Mouse (Mus musculus) heart, adult 2 months (tissue): ENCODE measurements around the gene Gle1. TPM values are rescaled to one million over a fixed set of nuclear protein-coding genes. Genes with fewer than 3 reads are reported as not detected.
"Not testable (repeated sequence)": the region's sequence is repeated elsewhere in the genome, so short reads cannot be mapped to it uniquely, and the experiment has no call there.

Experiments
- DNase-seq, 2 experiments: peaks; one replicate each; pipeline ENCODE4 v3.0.0; 2021
- H3K27ac ChIP-seq: fragments of 200-600 bp; 2 replicates; pipeline ENCODE4 v1.8.1; 2022
- H3K27me3 ChIP-seq: fragments of 200-500 bp; 2 replicates; pipeline ENCODE4 v1.6.1; 2012; ENCODE audit warnings: mild to moderate bottlenecking, low read length, inconsistent platforms, mixed read lengths; ENCODE audit not compliant: control insufficient read depth, insufficient read depth
- H3K36me3 ChIP-seq: fragments of 200-500 bp; 2 replicates; pipeline ENCODE4 v1.6.1; 2012; ENCODE audit warnings: low read length, inconsistent platforms; ENCODE audit not compliant: control insufficient read depth, insufficient read depth
- H3K4me1 ChIP-seq: fragments of 200-500 bp; 2 replicates; pipeline ENCODE4 v1.6.1; 2011; ENCODE audit warnings: low read length; ENCODE audit not compliant: control insufficient read depth, insufficient read depth
- H3K4me3 ChIP-seq: fragments of 200-600 bp; 2 replicates; pipeline ENCODE4 v1.8.1; 2022
- H3K79me2 ChIP-seq: fragments of 200-500 bp; replicated peaks from 2 replicates; pipeline ENCODE4 v1.6.1; 2012; ENCODE audit warnings: mild to moderate bottlenecking, inconsistent platforms, low read length, moderate library complexity, mixed read lengths; ENCODE audit not compliant: control insufficient read depth, insufficient read depth
- H3K9ac ChIP-seq: fragments of 200-500 bp; 2 replicates; pipeline ENCODE4 v1.6.1; 2012; ENCODE audit warnings: low read depth, mild to moderate bottlenecking, control low read depth, inconsistent platforms, low read length, mixed read lengths
- CTCF ChIP-seq: fragments of 200-600 bp; IDR thresholded peaks from 2 replicates; pipeline ENCODE4 v1.8.1; 2022; ENCODE audit warnings: antibody characterized with exemption, mild to moderate bottlenecking, moderate library complexity
- EP300 ChIP-seq: fragments of 200-500 bp; IDR thresholded peaks from 2 replicates; pipeline ENCODE4 v1.6.1; 2011; ENCODE audit warnings: low read depth, low read length, control low read depth; ENCODE audit not compliant: insufficient read depth
- POLR2A ChIP-seq: fragments of 200-500 bp; IDR thresholded peaks from 2 replicates; pipeline ENCODE4 v1.6.1; 2011; ENCODE audit warnings: mild to moderate bottlenecking, low read depth, low read length, control low read depth; ENCODE audit not compliant: insufficient read depth
- WGBS: fragments of 180-500 bp; shearing (Covaris S2); methylation state at CpG from one replicate; pipeline ENCODE4 v1.1.7; 2018; 5-methylcytosine and 5-hydroxymethylcytosine counted together
- intact Hi-C: fragments of 180-260 bp; cut with DNase I; formaldehyde crosslinking; loops from one replicate; pipeline ENCODE4 v1.15.1; 2025
- long read RNA-seq: library from polyadenylated mRNA; stranded (forward); transcript quantifications from one replicate; pipeline ENCODE4 v2.0.0, GENCODE M21; 2021
- polyA plus RNA-seq: library from polyadenylated mRNA; depleted of rRNA; stranded (reverse); fragments of >200 nt; gene quantifications from 2 replicates; pipeline ENCODE4 v1.2.3, GENCODE M21; 2012; rRNA removed
- total RNA-seq, 2 experiments: library from RNA; stranded (reverse); gene quantifications; 2 replicates each; pipeline ENCODE4 v1.2.3; 2021

The Gle1 gene
- total RNA-seq (10 to 100 TPM; 23.8 to 25.6 TPM), polyA plus RNA-seq (14.9 and 25.5 TPM in 2 replicates)
- long read RNA-seq, full-length matches to known transcripts = 30 of 42 reads
- long read RNA-seq, partial matches to known transcripts = 7 of 42 reads
- long read RNA-seq, other reads (novel, unspliced or antisense) = 5 of 42 reads

DNA sequence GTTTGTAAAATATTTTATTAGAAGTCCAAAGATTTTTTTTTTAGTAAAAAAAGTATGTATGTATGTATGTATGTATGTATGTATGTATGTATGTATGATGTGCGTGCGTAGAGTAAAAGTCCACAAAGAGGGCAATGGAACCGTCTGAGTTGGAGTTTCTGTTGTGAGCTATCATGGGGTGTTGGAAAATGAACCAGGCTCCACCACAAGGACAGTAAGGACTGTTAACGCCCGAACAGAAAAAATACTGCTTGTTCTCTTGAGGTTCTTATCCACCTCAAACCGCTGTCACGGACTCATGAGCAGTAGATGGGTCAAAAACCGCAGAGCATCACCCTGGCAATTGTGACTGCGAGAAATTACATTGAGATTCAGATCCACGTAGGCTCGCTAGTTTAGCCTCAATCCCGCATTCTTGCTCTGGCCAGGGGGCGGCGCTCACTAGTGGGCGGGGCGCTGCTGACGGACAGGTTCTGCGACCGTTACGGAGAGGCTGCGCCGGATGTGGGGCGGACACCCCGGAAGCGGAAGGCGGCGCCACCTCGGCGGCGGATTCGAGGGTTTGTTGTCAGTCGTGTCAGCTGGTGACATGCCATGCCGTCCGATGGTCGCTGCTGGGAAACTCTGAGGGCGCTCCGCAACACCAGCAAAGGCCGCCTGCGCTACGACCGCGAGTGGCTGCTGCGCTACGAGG is at the start of gene Gle1:
Gene Gle1 (plus strand): TSS at position 521 of the 694 bp plus-strand sequence.
- peak within 1 kb of the TSS; percentile 95 for H3K4me3 ChIP-seq
- peaks cover 4% of the 10 kb centered on the region for H3K4me1 ChIP-seq
- H3K9ac ChIP-seq = peak within 1 kb of the TSS; percentile 98
- 2% methylated on average over 44 of the region's 44 CpGs for WGBS
- H3K27me3 ChIP-seq = no peaks in the 10 kb centered on the region
- peak; percentile 83 for TF ChIP-seq POLR2A
- peak; percentile 85 for TF ChIP-seq CTCF
- TF ChIP-seq EP300 = peak; percentile 55; the same call in 1 of the 2 replicates
- peak; percentile 96 to 99 for DNase-seq
- peaks cover 3% of the 10 kb centered on the region; the same call in 1 of the 2 replicates for H3K36me3 ChIP-seq
- peaks cover 4% of the 10 kb centered on the region for H3K79me2 ChIP-seq
- H3K27ac ChIP-seq = peak within 1 kb of the TSS; percentile 72
- intact Hi-C loops = loop anchor here (1.0 to 2.0 kb wide), 2 partner anchors 30 to 41 kb away; partner anchors contain the start of gene Sptan1

GRCm38 (mm10) chr2:29886659-29887292 is 48.5 kb upstream of the Gle1 start:
- H3K27me3 ChIP-seq, H3K27ac ChIP-seq, H3K4me1 ChIP-seq, DNase-seq, intact Hi-C loops, H3K9ac ChIP-seq, H3K79me2 ChIP-seq, H3K36me3 ChIP-seq, H3K4me3 ChIP-seq: not testable (repeated sequence)
- WGBS = 72% methylated on average over 9 of the region's 9 CpGs
- peak; percentile 44 for TF ChIP-seq CTCF

GRCm38 (mm10) chr2:29889066-29889944 is 45.9 kb upstream of the Gle1 start, which contains the start of gene Odf2:
Gene Odf2 (plus strand): TSS chr2:29889221.
- 1% methylated on average over 68 of the region's 70 CpGs for WGBS
- Histone ChIP-seq H3K27me3 (no peaks in the 10 kb centered on the region), H3K27ac (peak within 1 kb of the TSS; percentile 76), H3K4me1 (peaks cover 2% of the 10 kb centered on the region), H3K9ac (peak within 1 kb of the TSS; percentile 89), H3K36me3 (no peaks in the 10 kb centered on the region), H3K4me3 (peak within 1 kb of the TSS; percentile 92), H3K79me2 (peaks cover 4% of the 10 kb centered on the region; the same call in 1 of the 2 replicates)
- peak; percentile 100 for DNase-seq
- TF ChIP-seq EP300 (peak; percentile 39; the same call in 1 of the 2 replicates), CTCF (no peak), POLR2A (peak; percentile 63)
- intact Hi-C loops = no loop called here

DNA sequence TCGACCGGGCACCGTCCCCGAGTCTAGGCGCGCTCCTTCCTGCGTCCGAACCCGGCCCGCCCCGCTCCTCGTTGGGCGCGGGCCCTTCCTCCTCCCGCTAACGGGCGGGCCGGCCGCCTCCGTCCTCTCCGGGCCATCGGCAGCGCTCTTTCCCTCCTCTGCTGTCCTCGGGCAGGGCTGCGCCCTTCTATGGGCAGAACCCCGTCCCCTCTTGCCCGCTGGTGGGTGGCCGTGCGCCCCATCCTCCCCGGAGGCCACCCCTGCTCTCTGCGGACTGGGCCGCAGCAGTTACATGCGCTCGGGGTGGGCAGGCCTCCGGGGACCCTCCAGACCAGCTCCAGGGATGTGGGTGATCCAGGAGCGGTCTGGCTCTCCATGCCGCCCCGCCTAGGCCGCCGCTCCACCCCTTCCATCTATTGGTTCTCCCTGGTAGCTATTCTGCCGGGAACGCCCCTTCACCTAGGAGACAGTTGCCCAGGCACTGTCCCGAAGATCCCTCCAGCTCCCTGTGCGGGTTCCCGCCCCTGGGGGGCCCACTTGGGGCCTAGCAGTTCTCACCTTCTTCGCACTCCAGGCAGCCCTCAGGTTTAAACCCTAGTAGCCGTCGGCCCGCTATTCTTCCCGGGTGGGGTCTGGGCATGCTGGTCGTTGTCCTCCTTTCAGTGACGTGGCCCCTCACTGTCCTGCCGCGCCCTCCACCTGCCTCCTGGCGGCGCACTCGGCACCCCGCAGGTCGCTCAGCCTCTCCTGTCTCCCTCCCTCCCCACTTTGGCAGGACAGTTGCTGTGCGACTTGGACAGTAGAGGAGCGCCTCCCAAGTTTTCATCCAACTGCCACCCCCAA is 45.0 kb upstream of the Gle1 start:
- H3K27ac ChIP-seq = peak overlapping the region; percentile 76
- no peaks in the 10 kb centered on the region for H3K36me3 ChIP-seq
- intact Hi-C loops = loop anchor here (5.0 kb wide), 2 partner anchors 63 to 87 kb away; no protein-coding TSS in a partner anchor
- peak overlapping the region; percentile 89 for H3K9ac ChIP-seq
- TF ChIP-seq POLR2A = no peak
- peak; percentile 46 for TF ChIP-seq CTCF
- peaks cover 4% of the 10 kb centered on the region; the same call in 1 of the 2 replicates for H3K79me2 ChIP-seq
- H3K4me3 ChIP-seq = peak overlapping the region; percentile 92
- H3K4me1 ChIP-seq = peaks cover 2% of the 10 kb centered on the region
- 2% methylated on average over 60 of the region's 61 CpGs for WGBS
- no peaks in the 10 kb centered on the region for H3K27me3 ChIP-seq
- DNase-seq = peak; percentile 80 to 86

- H3K79me2 ChIP-seq = peaks cover 4% of the 10 kb centered on the region; the same call in 1 of the 2 replicates
- H3K4me1 ChIP-seq = peaks cover 2% of the 10 kb centered on the region
- H3K9ac ChIP-seq = no peak overlapping the region
- H3K27ac ChIP-seq = no peak overlapping the region
- 96% methylated on average over 6 of the region's 6 CpGs for WGBS
- H3K36me3 ChIP-seq = no peaks in the 10 kb centered on the region
- intact Hi-C loops = loop anchor here (5.0 kb wide), 2 partner anchors 64 to 86 kb away; no protein-coding TSS in a partner anchor
- no peak for TF ChIP-seq POLR2A
- TF ChIP-seq CTCF = no peak
- TF ChIP-seq EP300 = no peak
- H3K27me3 ChIP-seq = no peaks in the 10 kb centered on the region
- H3K4me3 ChIP-seq = no peak overlapping the region
- no peak for DNase-seq
Measured at GRCm38 (mm10) chr2:29891773-29892172, 43.5 kb upstream of the Gle1 start.
